19 mouse cellular contexts compared by ENCODE assay signal in the genomic region with DNA sequence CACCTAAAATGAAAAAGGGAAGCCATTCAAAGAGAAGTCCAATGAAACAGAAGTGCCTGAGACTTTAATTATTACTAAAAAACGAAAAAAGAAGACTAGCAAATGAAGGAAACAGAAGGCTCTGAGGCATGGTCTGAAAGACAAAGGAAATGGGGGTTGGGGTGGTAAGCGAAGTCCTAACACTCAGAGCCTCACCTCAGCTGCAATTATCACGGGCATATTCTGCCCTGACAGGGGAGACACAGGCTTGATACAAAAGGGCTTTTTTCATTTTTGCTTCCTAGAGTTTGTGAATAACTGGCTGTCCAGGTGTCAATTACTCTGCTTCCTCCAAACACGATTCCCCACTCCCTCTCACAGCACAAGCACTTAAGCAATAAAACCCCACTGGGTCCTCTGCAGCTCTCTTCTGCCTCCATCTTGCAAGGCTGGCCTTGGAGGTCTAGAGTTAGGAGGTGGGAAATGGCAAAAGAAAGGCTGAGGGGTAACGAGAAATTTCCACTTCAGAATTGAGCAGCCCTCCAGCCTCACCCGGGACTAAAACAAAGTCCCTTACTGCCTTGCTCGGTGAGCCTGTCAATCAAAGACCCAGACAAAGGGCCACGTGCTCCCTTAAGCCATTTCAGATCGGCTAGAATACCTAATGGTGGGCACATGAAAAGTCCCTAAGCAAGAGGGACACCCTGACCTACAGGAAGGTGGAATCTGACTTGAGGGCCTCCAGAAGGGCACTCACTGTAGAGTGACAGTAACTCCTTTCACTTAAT.
DNase-seq lines count a peak whose midpoint lies in the region; ATAC-seq and TF ChIP-seq lines count a peak whose summit lies in the region.
"Had no signal": no experiment of that assay in that cellular context is flagged by ENCODE, and none has a peak within 500 bp of the region (broad histone marks: within the 10 kb centered on the region; RNA-seq: fewer than 3 reads in every experiment).

No protein-coding gene starts in this region.

- no peak overlapping the region for H3K4me3 ChIP-seq in hindbrain, embryonic 12.5 days
- no peak overlapping the region for H3K4me3 ChIP-seq in hindbrain, embryonic 14.5 days (replicated peaks; ENCODE audit: low read length)
- H3K4me3 ChIP-seq in forebrain, embryonic 10.5 days = no peak overlapping the region
- H3K4me3 ChIP-seq in forebrain, postnatal 0 days (ENCODE audit: low read depth, low read length) = no peak overlapping the region
- H3K4me3 ChIP-seq: heart, embryonic 12.5 days; liver, embryonic 13.5 days; megakaryocyte, embryonic 14.5 days had no signal

- H3K36me3 ChIP-seq in hindbrain, embryonic 12.5 days = no peaks in the 10 kb centered on the region
- H3K36me3 ChIP-seq in hindbrain, embryonic 14.5 days (replicated peaks; ENCODE audit: control insufficient read depth, insufficient read depth) = no peaks in the 10 kb centered on the region
- H3K36me3 ChIP-seq in forebrain, embryonic 10.5 days (replicated peaks) = no peaks in the 10 kb centered on the region
- no peaks in the 10 kb centered on the region for H3K36me3 ChIP-seq in forebrain, postnatal 0 days (ENCODE audit: insufficient read depth)
- H3K36me3 ChIP-seq: heart, embryonic 12.5 days; liver, embryonic 13.5 days had no signal

- no peak for TF ChIP-seq CTCF in forebrain, postnatal 0 days (IDR thresholded peaks at IDR 0.05; ENCODE audit: low read depth)

- WGBS in hindbrain, embryonic 12.5 days = 33% methylated on average over 9 of the region's 9 CpGs
- 34% methylated on average over 9 of the region's 9 CpGs for WGBS in hindbrain, embryonic 14.5 days
- WGBS in forebrain, embryonic 10.5 days = 35% methylated on average over 9 of the region's 9 CpGs
- WGBS in forebrain, postnatal 0 days = 10% methylated on average over 9 of the region's 9 CpGs

- H3K27ac ChIP-seq in hindbrain, embryonic 12.5 days = peak overlapping the region; percentile 35; the same call in 1 of the 2 replicates
- H3K27ac ChIP-seq in hindbrain, embryonic 14.5 days = no peak overlapping the region; the same call in 1 of the 2 replicates
- H3K27ac ChIP-seq in forebrain, embryonic 10.5 days = peak overlapping the region; percentile 83
- no peak overlapping the region for H3K27ac ChIP-seq in forebrain, postnatal 0 days (ENCODE audit: low read depth, low read length)
- H3K27ac ChIP-seq: liver, embryonic 13.5 days had no signal

- H3K4me1 ChIP-seq in hindbrain, embryonic 12.5 days = peaks cover 19% of the 10 kb centered on the region
- peaks cover 5% of the 10 kb centered on the region; the same call in 1 of the 2 replicates for H3K4me1 ChIP-seq in hindbrain, embryonic 14.5 days (replicated peaks; ENCODE audit: control insufficient read depth, insufficient read depth, low read length)
- peaks cover 22% of the 10 kb centered on the region for H3K4me1 ChIP-seq in forebrain, embryonic 10.5 days
- H3K4me1 ChIP-seq in forebrain, postnatal 0 days (ENCODE audit: insufficient read depth) = peaks cover 4% of the 10 kb centered on the region; the same call in 1 of the 2 replicates
- H3K4me1 ChIP-seq: liver, embryonic 13.5 days had no signal

- ATAC-seq in hindbrain, embryonic 12.5 days (ENCODE audit: low FRiP score) = no peak
- no peak for ATAC-seq in hindbrain, embryonic 14.5 days (ENCODE audit: low FRiP score)
- 0 out of 2 replicates have a peak, but pooled peaks have one; percentile 40 for ATAC-seq in forebrain, postnatal 0 days

- H3K9me3 ChIP-seq in hindbrain, embryonic 12.5 days (replicated peaks) = no peaks in the 10 kb centered on the region
- no peaks in the 10 kb centered on the region for H3K9me3 ChIP-seq in hindbrain, embryonic 14.5 days (ENCODE audit: control insufficient read depth, low read length)
- no peaks in the 10 kb centered on the region for H3K9me3 ChIP-seq in forebrain, embryonic 10.5 days
- no peaks in the 10 kb centered on the region for H3K9me3 ChIP-seq in forebrain, postnatal 0 days (ENCODE audit: low read length)
- H3K9me3 ChIP-seq: heart, embryonic 12.5 days; liver, embryonic 13.5 days; megakaryocyte, embryonic 14.5 days had no signal

- no peaks in the 10 kb centered on the region for H3K27me3 ChIP-seq in hindbrain, embryonic 12.5 days
- H3K27me3 ChIP-seq in hindbrain, embryonic 14.5 days (ENCODE audit: control insufficient read depth, insufficient read depth, low read length) = no peaks in the 10 kb centered on the region
- H3K27me3 ChIP-seq in forebrain, embryonic 10.5 days (ENCODE audit: poor library complexity, severe bottlenecking) = peaks cover 4% of the 10 kb centered on the region; the same call in 1 of the 2 replicates
- H3K27me3 ChIP-seq in forebrain, postnatal 0 days (ENCODE audit: insufficient read depth, low read length) = no peaks in the 10 kb centered on the region
- H3K27me3 ChIP-seq: heart, embryonic 12.5 days; liver, embryonic 13.5 days had no signal

- no peak overlapping the region for H3K4me2 ChIP-seq in hindbrain, embryonic 12.5 days (replicated peaks)
- no peak overlapping the region for H3K4me2 ChIP-seq in hindbrain, embryonic 14.5 days (replicated peaks)
- H3K4me2 ChIP-seq in forebrain, postnatal 0 days (ENCODE audit: low read depth) = no peak overlapping the region
- H3K4me2 ChIP-seq: heart, embryonic 12.5 days; liver, embryonic 13.5 days had no signal

- no peak overlapping the region for H3K9ac ChIP-seq in hindbrain, embryonic 12.5 days
- H3K9ac ChIP-seq in hindbrain, embryonic 14.5 days = no peak overlapping the region
- no peak overlapping the region for H3K9ac ChIP-seq in forebrain, postnatal 0 days
- H3K9ac ChIP-seq: heart, embryonic 12.5 days; liver, embryonic 13.5 days had no signal

- DNase-seq in hindbrain, embryonic 14.5 days (ENCODE audit: low spot score) = no peak
- peak; percentile 42 for DNase-seq in forebrain, embryonic 10.5 days (ENCODE audit: extremely low spot score, low spot score)
- DNase-seq in forebrain, postnatal 0 days = peak; percentile 31
- peak; percentile 33 for DNase-seq in thymus, postnatal 0 days (ENCODE audit: low spot score)
- no peak for DNase-seq in cerebellum, adult 9-11 months
- DNase-seq in kidney, adult 9 months = no peak
- DNase-seq in gastrocnemius, postnatal 25 days = no peak
- DNase-seq: adrenal gland, postnatal 25 days; cerebellum, postnatal 10 days; gastrocnemius, postnatal 10 days; heart, postnatal 36 days; kidney, adult 2 months; kidney, postnatal 36 days; left cerebral cortex, postnatal 4 days; liver, embryonic 13.5 days; lung, postnatal 10 days had no signal

Comparison
In these comparisons a context has a peak if more than half of its experiments do, and no peak if none do; other contexts are left out.
1. H3K27ac ChIP-seq: peak in hindbrain, embryonic 12.5 days (single experiment) and forebrain, embryonic 10.5 days (single experiment); none in hindbrain, embryonic 14.5 days (single experiment) and forebrain, postnatal 0 days (single experiment).
2. DNase-seq: peak in forebrain, embryonic 10.5 days (single experiment), forebrain, postnatal 0 days (single experiment) and thymus, postnatal 0 days (single experiment); none in hindbrain, embryonic 14.5 days (single experiment), cerebellum, adult 9-11 months (single experiment), kidney, adult 9 months (single experiment) and gastrocnemius, postnatal 25 days (single experiment).